Mouse (Mus musculus) ES-E14 (cell line): Measurements from ENCODE around the gene Tacc2.

Experiments
- CHD2 ChIP-seq: IDR thresholded peaks from 2 replicates; pipeline ENCODE4 v1.6.1; 2014; ENCODE audit warnings: mild to moderate bottlenecking, low read depth, low read length, inconsistent platforms
- ZC3H11A ChIP-seq: IDR thresholded peaks from 2 replicates; pipeline ENCODE4 v1.6.1; 2012; ENCODE audit warnings: low read depth, mild to moderate bottlenecking, inconsistent platforms, low read length, borderline replicate concordance
- ZNF384 ChIP-seq: IDR thresholded peaks from 2 replicates; pipeline ENCODE4 v1.6.1; 2012; ENCODE audit warnings: low read depth, low read length, inconsistent platforms

DNA sequence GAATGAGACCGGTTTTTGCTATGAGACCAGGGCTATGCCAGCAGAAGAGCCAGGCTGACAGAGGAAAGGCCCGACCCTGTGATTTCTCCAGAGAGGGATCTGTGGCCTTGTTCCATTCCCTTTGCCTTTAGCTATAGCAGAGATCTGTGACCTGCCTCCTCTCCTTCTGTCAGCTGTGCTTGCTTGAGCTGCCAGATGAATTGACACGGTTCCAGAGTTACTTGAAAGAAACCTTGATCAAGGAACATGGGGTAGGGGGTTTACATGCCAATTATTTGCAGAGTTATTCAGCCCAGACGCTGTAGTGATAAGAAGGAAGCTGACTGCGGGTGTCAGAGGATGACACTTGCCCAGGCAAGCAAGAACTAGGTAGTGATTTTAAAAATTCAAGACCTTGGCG is 20.3 kb downstream of the Tacc2 start:
- TF ChIP-seq ZC3H11A (no peak), ZNF384 (no peak), CHD2 (no peak)
